Mouse (Mus musculus): ENCODE results near the gene Ostf1.

- TF ChIP-seq POLR2AphosphoS2 (IDR thresholded peaks at IDR 0.05; ENCODE audit: insufficient read length, low read depth) (no peak), POLR2A (IDR thresholded peaks at IDR 0.05; ENCODE audit: insufficient read length, low read depth) (no peak), USF1 (IDR thresholded peaks at IDR 0.05; ENCODE audit: low read depth) (no peak), TCF3 (IDR thresholded peaks at IDR 0.05; ENCODE audit: insufficient read length, low read depth) (no peak), CEBPB (IDR thresholded peaks at IDR 0.05; ENCODE audit: insufficient read depth, poor library complexity, severe bottlenecking) (no peak)
Observed at GRCm38 (mm10) chr19:18638949-18639348, 7.3 kb upstream of the Ostf1 start.
